Mouse (Mus musculus) adipocyte (in vitro differentiated cells): ENCODE measurements around the gene Ccdc186.
"Not testable (repeated sequence)": the region's sequence is repeated elsewhere in the genome, so short reads cannot be mapped to it uniquely, and the experiment has no call there.

Experiments
- DNase-seq: peaks from one replicate; pipeline ENCODE4 v3.0.0-alpha.2; 2016; ENCODE audit warnings: low spot score

The Ccdc186 gene

GRCm38 (mm10) chr19:56801656-56802351, 20.2 kb downstream of the Ccdc186 start:
- DNase-seq = no peak

GRCm38 (mm10) chr19:56800930-56801655, 20.9 kb downstream of the Ccdc186 start:
- no peak for DNase-seq

GRCm38 (mm10) chr19:56800226-56800625, 21.8 kb downstream of the Ccdc186 start:
- DNase-seq = no peak

- DNase-seq = no peak
These were observed 24.6 kb downstream of the Ccdc186 start for GRCm38 (mm10) chr19:56797376-56797775.

- no peak for DNase-seq
These were observed 33.0 kb downstream of the Ccdc186 start for GRCm38 (mm10) chr19:56788952-56789351.

- peak; percentile 42 for DNase-seq
These were observed 34.1 kb downstream of the Ccdc186 start for GRCm38 (mm10) chr19:56787911-56788310.

- DNase-seq = not testable (repeated sequence)
These were observed 43.5 kb downstream of the Ccdc186 start for GRCm38 (mm10) chr19:56778532-56778931.

GRCm38 (mm10) chr19:56776719-56777382, 45.1 kb downstream of the Ccdc186 start:
- peak; percentile 77 for DNase-seq

- no peak for DNase-seq
These were observed 45.9 kb downstream of the Ccdc186 start for GRCm38 (mm10) chr19:56775893-56776718.

- no peak for DNase-seq
These were observed 46.8 kb downstream of the Ccdc186 start for GRCm38 (mm10) chr19:56774971-56775892.

GRCm38 (mm10) chr19:56774408-56774962, 47.5 kb downstream of the Ccdc186 start:
- DNase-seq = no peak

- DNase-seq = no peak
These were observed 48.5 kb downstream of the Ccdc186 start for GRCm38 (mm10) chr19:56773393-56773971.

GRCm38 (mm10) chr19:56772158-56772557, 49.8 kb downstream of the Ccdc186 start:
- DNase-seq = no peak

GRCm38 (mm10) chr19:56769024-56769423, 53.0 kb downstream of the Ccdc186 start:
- DNase-seq = no peak

- DNase-seq = no peak
These were observed 59.3 kb downstream of the Ccdc186 start for GRCm38 (mm10) chr19:56762686-56763085.

GRCm38 (mm10) chr19:56761727-56762126, 60.3 kb downstream of the Ccdc186 start:
- peak; percentile 30 for DNase-seq

GRCm38 (mm10) chr19:56761096-56761495, 60.9 kb downstream of the Ccdc186 start:
- no peak for DNase-seq

- no peak for DNase-seq
These were observed 61.6 kb downstream of the Ccdc186 start for GRCm38 (mm10) chr19:56760306-56760940.

- no peak for DNase-seq
These were observed 62.2 kb downstream of the Ccdc186 start for GRCm38 (mm10) chr19:56759740-56760139.

GRCm38 (mm10) chr19:56758311-56758710, 63.7 kb downstream of the Ccdc186 start:
- DNase-seq = no peak
